Mouse (Mus musculus): ENCODE measurements around the gene N4bp2.

N4bp2 gene

GRCm38 (mm10) chr5:65829059-65829458 is 65.7 kb downstream of the N4bp2 start:
- no peak for DNase-seq (ENCODE audit: low spot score)

- no peak for DNase-seq (ENCODE audit: low spot score)
Measured at GRCm38 (mm10) chr5:65831917-65832618, 68.7 kb downstream of the N4bp2 start.

GRCm38 (mm10) chr5:65833092-65833491 is 69.8 kb downstream of the N4bp2 start:
- DNase-seq (ENCODE audit: low spot score) = no peak

GRCm38 (mm10) chr5:65833766-65834498 is 70.6 kb downstream of the N4bp2 start:
- no peak for DNase-seq (ENCODE audit: low spot score)

GRCm38 (mm10) chr5:65838053-65838452 is 74.7 kb downstream of the N4bp2 start:
- DNase-seq (ENCODE audit: low spot score) = no peak

GRCm38 (mm10) chr5:65842947-65843346 is 79.6 kb downstream of the N4bp2 start:
- DNase-seq (ENCODE audit: low spot score) = no peak

- DNase-seq (ENCODE audit: low spot score) = no peak
Measured at GRCm38 (mm10) chr5:65846534-65846933, 83.2 kb downstream of the N4bp2 start.

GRCm38 (mm10) chr5:65846958-65847357 is 83.6 kb downstream of the N4bp2 start:
- DNase-seq (ENCODE audit: low spot score) = no peak

- DNase-seq (ENCODE audit: low spot score) = no peak
Measured at GRCm38 (mm10) chr5:65847656-65848055, 84.3 kb downstream of the N4bp2 start.

GRCm38 (mm10) chr5:65850765-65851164 is 87.4 kb downstream of the N4bp2 start:
- DNase-seq (ENCODE audit: low spot score) = no peak

- no peak for DNase-seq (ENCODE audit: low spot score)
Measured at GRCm38 (mm10) chr5:65854786-65855191, 91.5 kb downstream of the N4bp2 start.

- no peak for DNase-seq (ENCODE audit: low spot score)
Measured at GRCm38 (mm10) chr5:65855571-65855970, 92.2 kb downstream of the N4bp2 start.

GRCm38 (mm10) chr5:65856591-65857411 is 93.5 kb downstream of the N4bp2 start:
- DNase-seq (ENCODE audit: low spot score) = no peak

- DNase-seq (ENCODE audit: low spot score) = no peak
Measured at GRCm38 (mm10) chr5:65857935-65858334, 94.6 kb downstream of the N4bp2 start.

GRCm38 (mm10) chr5:65858355-65858754 is 95.0 kb downstream of the N4bp2 start:
- DNase-seq (ENCODE audit: low spot score) = no peak

GRCm38 (mm10) chr5:65858898-65859297 is 95.6 kb downstream of the N4bp2 start:
- DNase-seq (ENCODE audit: low spot score) = no peak

- no peak for DNase-seq (ENCODE audit: low spot score)
Measured at GRCm38 (mm10) chr5:65859396-65859795, 96.1 kb downstream of the N4bp2 start.

GRCm38 (mm10) chr5:65860281-65861000 is 97.1 kb downstream of the N4bp2 start:
- DNase-seq (ENCODE audit: low spot score) = no peak

- no peak for DNase-seq (ENCODE audit: low spot score)
Measured at GRCm38 (mm10) chr5:65861154-65861944, 98.0 kb downstream of the N4bp2 start, which contains the start of gene Rhoh. TSS of gene Rhoh (plus strand) at chr5:65861213.

GRCm38 (mm10) chr5:65862217-65862927 is 99.1 kb downstream of the N4bp2 start:
- no peak for DNase-seq (ENCODE audit: low spot score)
